Mouse (Mus musculus) midbrain, embryonic 13.5 days (tissue): ENCODE measurements at regions not wholly inside any gene's neighbourhood (a gene's known extent, or its start where the extent isn't known, plus 50 kb on each side); places are given as distances from the start of the nearest gene placed in this dataset.

Experiments used
- ATAC-seq: fragments of 200-750 bp; cut with Nextera tagmentation; 2 replicates; pipeline ENCODE4 v1.8.0; 2017; ENCODE audit warnings: mild to moderate bottlenecking, moderate TSS enrichment, moderate library complexity
- H3K27ac ChIP-seq: fragments of 300-500 bp; sonication (generic); 2 replicates; pipeline ENCODE4 v1.5.1; 2015; ENCODE audit warnings: inconsistent platforms, mild to moderate bottlenecking, moderate library complexity
- H3K27me3 ChIP-seq: fragments of 300-500 bp; sonication (generic); 2 replicates; pipeline ENCODE4 v1.6.1; 2015; ENCODE audit warnings: mild to moderate bottlenecking, inconsistent platforms
- H3K36me3 ChIP-seq: fragments of 300-500 bp; sonication (generic); 2 replicates; pipeline ENCODE4 v1.6.1; 2015; ENCODE audit warnings: mild to moderate bottlenecking, inconsistent platforms
- H3K4me1 ChIP-seq: fragments of 300-500 bp; sonication (generic); replicated peaks from 2 replicates; pipeline ENCODE4 v1.6.1; 2015; ENCODE audit warnings: inconsistent platforms
- H3K4me2 ChIP-seq: fragments of 300-500 bp; sonication (generic); replicated peaks from 2 replicates; pipeline ENCODE4 v1.6.1; 2015; ENCODE audit warnings: moderate library complexity, mild to moderate bottlenecking, inconsistent platforms
- H3K4me3 ChIP-seq: fragments of 300-500 bp; sonication (generic); replicated peaks from 2 replicates; pipeline ENCODE4 v1.5.1; 2015; ENCODE audit warnings: mild to moderate bottlenecking, inconsistent platforms
- H3K9ac ChIP-seq: fragments of 300-500 bp; sonication (generic); replicated peaks from 2 replicates; pipeline ENCODE4 v1.6.1; 2015; ENCODE audit warnings: mild to moderate bottlenecking, inconsistent platforms
- H3K9me3 ChIP-seq: fragments of 300-500 bp; sonication (generic); 2 replicates; pipeline ENCODE4 v1.6.1; 2016; ENCODE audit warnings: mild to moderate bottlenecking, inconsistent platforms
- WGBS: fragments of 180-500 bp; shearing (Covaris S2); methylation state at CpG from one replicate; pipeline ENCODE4 v1.1.7; 2015; 5-methylcytosine and 5-hydroxymethylcytosine counted together

GRCm38 (mm10) chr14:9492228-9492627 lies 826.2 kb upstream of the 4930452B06Rik start:
- no peak overlapping the region for H3K9ac ChIP-seq
- H3K9me3 ChIP-seq: no peaks in the 10 kb centered on the region
- 79% methylated on average over 2 of the region's 2 CpGs for WGBS
- no peak overlapping the region for H3K4me3 ChIP-seq
- no peak overlapping the region for H3K4me2 ChIP-seq
- H3K4me1 ChIP-seq: no peaks in the 10 kb centered on the region
- H3K27me3 ChIP-seq: no peaks in the 10 kb centered on the region
- ATAC-seq: no peak
- no peaks in the 10 kb centered on the region for H3K36me3 ChIP-seq
- no peak overlapping the region for H3K27ac ChIP-seq

GRCm38 (mm10) chr14:9488585-9488984 lies 822.5 kb upstream of the 4930452B06Rik start:
- 67% methylated on average over 1 of the region's 1 CpGs for WGBS
- Histone ChIP-seq H3K36me3 (no peaks in the 10 kb centered on the region), H3K27me3 (no peaks in the 10 kb centered on the region), H3K9me3 (no peaks in the 10 kb centered on the region), H3K4me3 (no peak overlapping the region), H3K9ac (no peak overlapping the region), H3K4me1 (no peaks in the 10 kb centered on the region), H3K27ac (no peak overlapping the region), H3K4me2 (no peak overlapping the region)
- no peak for ATAC-seq

GRCm38 (mm10) chr14:9478981-9479380 lies 812.9 kb upstream of the 4930452B06Rik start:
- Histone ChIP-seq H3K4me2 (no peak overlapping the region), H3K4me3 (no peak overlapping the region), H3K4me1 (no peaks in the 10 kb centered on the region), H3K27me3 (no peaks in the 10 kb centered on the region), H3K36me3 (no peaks in the 10 kb centered on the region), H3K9ac (no peak overlapping the region), H3K9me3 (no peaks in the 10 kb centered on the region), H3K27ac (no peak overlapping the region)
- no peak for ATAC-seq

- Histone ChIP-seq H3K36me3 (no peaks in the 10 kb centered on the region), H3K27ac (no peak overlapping the region), H3K4me3 (no peak overlapping the region), H3K9ac (no peak overlapping the region), H3K4me1 (no peaks in the 10 kb centered on the region), H3K27me3 (no peaks in the 10 kb centered on the region), H3K4me2 (no peak overlapping the region), H3K9me3 (no peaks in the 10 kb centered on the region)
- 61% methylated on average over 7 of the region's 7 CpGs for WGBS
- ATAC-seq: no peak
Measured at GRCm38 (mm10) chr14:9475169-9475568, 809.1 kb upstream of the 4930452B06Rik start.

- Histone ChIP-seq H3K4me2 (no peak overlapping the region), H3K27ac (no peak overlapping the region), H3K36me3 (no peaks in the 10 kb centered on the region), H3K9ac (no peak overlapping the region), H3K4me1 (no peaks in the 10 kb centered on the region), H3K27me3 (no peaks in the 10 kb centered on the region), H3K9me3 (no peaks in the 10 kb centered on the region), H3K4me3 (no peak overlapping the region)
- no peak for ATAC-seq
Measured at GRCm38 (mm10) chr14:9469686-9470085, 803.6 kb upstream of the 4930452B06Rik start.

GRCm38 (mm10) chr14:9468654-9469053 lies 802.6 kb upstream of the 4930452B06Rik start:
- no peak for ATAC-seq
- Histone ChIP-seq H3K9me3 (no peaks in the 10 kb centered on the region), H3K27me3 (no peaks in the 10 kb centered on the region), H3K4me1 (no peaks in the 10 kb centered on the region), H3K4me2 (no peak overlapping the region), H3K36me3 (no peaks in the 10 kb centered on the region), H3K9ac (no peak overlapping the region), H3K4me3 (no peak overlapping the region), H3K27ac (no peak overlapping the region)
- 76% methylated on average over 3 of the region's 3 CpGs for WGBS

GRCm38 (mm10) chr14:9467690-9468458 lies 801.8 kb upstream of the 4930452B06Rik start:
- Histone ChIP-seq H3K4me2 (no peak overlapping the region), H3K9ac (no peak overlapping the region), H3K4me1 (no peaks in the 10 kb centered on the region), H3K4me3 (no peak overlapping the region), H3K9me3 (no peaks in the 10 kb centered on the region), H3K36me3 (no peaks in the 10 kb centered on the region), H3K27ac (no peak overlapping the region), H3K27me3 (no peaks in the 10 kb centered on the region)
- 70% methylated on average over 7 of the region's 7 CpGs for WGBS
- peak; percentile 30; the same call in 1 of the 2 replicates for ATAC-seq

- Histone ChIP-seq H3K9me3 (no peaks in the 10 kb centered on the region), H3K27me3 (no peaks in the 10 kb centered on the region)
- 93% methylated on average over 3 of the region's 3 CpGs for WGBS
Measured at GRCm38 (mm10) chr14:9460006-9460405, 794.0 kb upstream of the 4930452B06Rik start.

GRCm38 (mm10) chr14:9458856-9459255 lies 792.8 kb upstream of the 4930452B06Rik start:
- H3K27ac ChIP-seq: no peak overlapping the region
- no peaks in the 10 kb centered on the region for H3K4me1 ChIP-seq
- H3K9me3 ChIP-seq: no peaks in the 10 kb centered on the region
- H3K36me3 ChIP-seq: no peaks in the 10 kb centered on the region
- no peaks in the 10 kb centered on the region for H3K27me3 ChIP-seq
- no peak for ATAC-seq
- WGBS: 81% methylated on average over 2 of the region's 2 CpGs
- H3K4me3 ChIP-seq: no peak overlapping the region
- no peak overlapping the region for H3K4me2 ChIP-seq
- no peak overlapping the region for H3K9ac ChIP-seq

More at GRCm38 (mm10) chr14:9460006-9460405, 794.0 kb upstream of the 4930452B06Rik start:
- Histone ChIP-seq H3K4me3 (no peak overlapping the region), H3K9ac (no peak overlapping the region), H3K4me1 (no peaks in the 10 kb centered on the region), H3K27ac (no peak overlapping the region), H3K4me2 (no peak overlapping the region), H3K36me3 (no peaks in the 10 kb centered on the region)
- ATAC-seq: no peak

GRCm38 (mm10) chr14:9457801-9458495 lies 791.9 kb upstream of the 4930452B06Rik start:
- no peaks in the 10 kb centered on the region for H3K36me3 ChIP-seq
- H3K27me3 ChIP-seq: no peaks in the 10 kb centered on the region
- H3K27ac ChIP-seq: no peak overlapping the region
- H3K9ac ChIP-seq: no peak overlapping the region
- H3K4me1 ChIP-seq: no peaks in the 10 kb centered on the region
- no peaks in the 10 kb centered on the region for H3K9me3 ChIP-seq
- no peak overlapping the region for H3K4me2 ChIP-seq
- no peak overlapping the region for H3K4me3 ChIP-seq
- 0 out of 2 replicates have a peak, but pooled peaks have one; percentile 63 for ATAC-seq

GRCm38 (mm10) chr14:9455986-9456385 lies 789.9 kb upstream of the 4930452B06Rik start:
- ATAC-seq: no peak
- H3K4me1 ChIP-seq: no peaks in the 10 kb centered on the region
- no peak overlapping the region for H3K4me2 ChIP-seq
- no peaks in the 10 kb centered on the region for H3K27me3 ChIP-seq
- 93% methylated on average over 5 of the region's 5 CpGs for WGBS
- H3K36me3 ChIP-seq: no peaks in the 10 kb centered on the region
- no peak overlapping the region for H3K4me3 ChIP-seq
- no peak overlapping the region for H3K9ac ChIP-seq
- no peak overlapping the region for H3K27ac ChIP-seq
- no peaks in the 10 kb centered on the region for H3K9me3 ChIP-seq

- H3K4me3 ChIP-seq: no peak overlapping the region
- H3K36me3 ChIP-seq: no peaks in the 10 kb centered on the region
- WGBS: 62% methylated on average over 3 of the region's 3 CpGs
- H3K9ac ChIP-seq: no peak overlapping the region
- no peak overlapping the region for H3K27ac ChIP-seq
- H3K4me2 ChIP-seq: no peak overlapping the region
- H3K27me3 ChIP-seq: no peaks in the 10 kb centered on the region
- no peak for ATAC-seq
- H3K4me1 ChIP-seq: 0 out of 2 replicates have a peak, but pooled peaks cover 5% of the 10 kb centered on the region
- H3K9me3 ChIP-seq: no peaks in the 10 kb centered on the region
Measured at GRCm38 (mm10) chr14:9449942-9450341, 783.9 kb upstream of the 4930452B06Rik start.
